Mouse (Mus musculus) embryonic facial prominence, embryonic 11.5 days (tissue): ENCODE measurements around the gene Olfr279. TPM values are rescaled to one million over a fixed set of nuclear protein-coding genes. Genes with fewer than 3 reads are reported as not detected.

ENCODE experiments used
- ATAC-seq: fragments of 200-750 bp; cut with Nextera tagmentation; replicated peaks from 2 replicates; pipeline ENCODE4 v1.8.0; 2017; ENCODE audit warnings: low read depth; ENCODE audit not compliant: insufficient number of reproducible peaks, low FRiP score, low TSS enrichment
- DNase-seq: peaks from one replicate; pipeline ENCODE4 v3.0.0-alpha.2; 2015; ENCODE audit warnings: low spot score
- H3K27ac ChIP-seq: fragments of 300-500 bp; sonication (generic); replicated peaks from 2 replicates; pipeline ENCODE4 v1.5.1; 2014; ENCODE audit warnings: mild to moderate bottlenecking, low read depth, low read length, control low read depth
- H3K27me3 ChIP-seq: fragments of 300-500 bp; sonication (generic); 2 replicates; pipeline ENCODE4 v1.6.1; 2014; ENCODE audit warnings: mild to moderate bottlenecking, low read length, moderate library complexity, mixed read lengths; ENCODE audit not compliant: control insufficient read depth, insufficient read depth
- H3K36me3 ChIP-seq: fragments of 300-500 bp; sonication (generic); replicated peaks from 2 replicates; pipeline ENCODE4 v1.6.1; 2014; ENCODE audit warnings: low read depth, mild to moderate bottlenecking, low read length, moderate library complexity, mixed read lengths; ENCODE audit not compliant: control insufficient read depth, insufficient read depth
- H3K4me1 ChIP-seq: fragments of 300-500 bp; sonication (generic); 2 replicates; pipeline ENCODE4 v1.6.1; 2014; ENCODE audit warnings: low read length, mixed read lengths; ENCODE audit not compliant: control insufficient read depth, insufficient read depth
- H3K4me2 ChIP-seq: fragments of 300-500 bp; sonication (generic); 2 replicates; pipeline ENCODE4 v1.6.1; 2014; ENCODE audit warnings: low read depth, mild to moderate bottlenecking, control low read depth, low read length, moderate library complexity
- H3K4me3 ChIP-seq: fragments of 300-500 bp; sonication (generic); 2 replicates; pipeline ENCODE4 v1.5.1; 2014; ENCODE audit warnings: low read depth, low read length, control low read depth
- H3K9ac ChIP-seq: fragments of 300-500 bp; sonication (generic); replicated peaks from 2 replicates; pipeline ENCODE4 v1.6.1; 2014; ENCODE audit warnings: mild to moderate bottlenecking, control low read depth, low read length
- H3K9me3 ChIP-seq: fragments of 300-500 bp; sonication (generic); replicated peaks from 2 replicates; pipeline ENCODE4 v1.6.1; 2016; ENCODE audit warnings: mild to moderate bottlenecking, low read length, inconsistent platforms, mixed read lengths; ENCODE audit not compliant: control insufficient read depth
- WGBS: fragments of 180-500 bp; shearing (Covaris S2); extraction: QIAGEN DNeasy Blood & Tissue Kit; methylation state at CpG from one replicate; pipeline ENCODE4 v1.1.7; 2014; 5-methylcytosine and 5-hydroxymethylcytosine counted together
- polyA plus RNA-seq: library from polyadenylated mRNA; unstranded; fragments of >200 nt; fragmentation: Nextera tagmentation; extraction: Ambion mirVana; gene quantifications from 2 replicates; pipeline ENCODE4 v1.2.1, GENCODE M21; 2014

The Olfr279 gene
- polyA plus RNA-seq, 1 experiment from 2014 or later: not detected

DNA sequence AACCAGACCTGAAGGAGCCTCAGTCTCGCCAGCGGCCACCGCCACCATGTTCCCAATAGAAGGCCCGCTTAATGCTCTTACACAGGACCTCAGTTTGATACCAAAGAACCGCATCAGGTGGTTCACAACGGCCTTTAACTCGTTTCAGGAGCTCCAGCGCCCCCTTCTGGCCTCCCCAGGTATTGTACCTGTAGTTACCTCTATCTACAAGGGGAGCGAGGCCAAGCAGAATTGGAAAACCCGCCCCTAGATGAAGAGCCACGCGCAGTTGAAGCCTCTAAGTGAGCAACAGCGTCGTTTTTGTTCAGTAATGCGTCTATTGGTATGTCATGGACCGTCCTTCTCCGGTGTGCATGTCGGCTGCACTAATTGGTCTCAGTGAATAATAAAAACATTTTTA lies 12.3 kb downstream of the Olfr279 start:
- H3K4me2 ChIP-seq: no peak overlapping the region
- ATAC-seq (no peak), DNase-seq (peak; percentile 85)
- no peak overlapping the region for H3K27ac ChIP-seq
- 12% methylated on average over 18 of the region's 18 CpGs for WGBS
- no peak overlapping the region for H3K9ac ChIP-seq
- H3K36me3 ChIP-seq: no peaks in the 10 kb centered on the region
- H3K27me3 ChIP-seq: no peaks in the 10 kb centered on the region
- no peaks in the 10 kb centered on the region for H3K9me3 ChIP-seq
- H3K4me1 ChIP-seq: no peaks in the 10 kb centered on the region
- no peak overlapping the region for H3K4me3 ChIP-seq

DNA sequence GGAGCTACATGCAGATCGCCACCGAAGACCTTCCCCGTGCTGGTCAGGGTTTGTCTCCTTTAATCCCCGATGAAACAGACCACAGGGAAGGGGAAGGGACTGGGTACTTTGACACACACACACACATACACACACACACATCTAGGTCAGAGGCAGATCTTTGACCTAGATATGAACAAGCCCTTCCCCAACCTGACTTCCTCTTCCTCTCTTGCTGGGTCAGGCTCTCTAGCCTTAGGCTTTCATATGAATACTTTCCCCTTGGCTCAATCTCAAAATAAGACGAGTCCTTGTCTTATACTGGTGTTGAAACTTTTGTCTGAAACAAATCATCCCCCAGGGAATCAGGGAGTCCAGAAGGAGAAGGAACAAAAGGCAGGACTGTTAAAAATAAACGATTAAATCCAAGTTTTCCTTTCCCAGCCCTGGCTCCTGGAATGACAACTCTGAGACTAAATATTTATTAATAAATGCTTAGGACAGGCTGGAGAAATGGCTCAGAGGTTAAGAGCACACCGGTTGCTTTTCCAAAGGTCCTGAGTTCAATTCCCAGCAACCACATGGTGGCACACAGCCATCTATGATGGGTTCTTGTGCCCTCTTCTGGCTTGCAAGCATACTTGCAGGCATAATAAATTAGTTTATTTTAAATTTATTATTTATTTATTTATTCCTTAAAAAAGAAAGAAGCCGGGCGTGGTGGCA lies 14.2 kb downstream of the Olfr279 start:
- DNase-seq (no peak), ATAC-seq (no peak)
- Histone ChIP-seq H3K4me1 (no peaks in the 10 kb centered on the region), H3K4me2 (no peak overlapping the region), H3K27ac (no peak overlapping the region), H3K4me3 (no peak overlapping the region), H3K9ac (no peak overlapping the region), H3K27me3 (no peaks in the 10 kb centered on the region), H3K9me3 (no peaks in the 10 kb centered on the region), H3K36me3 (no peaks in the 10 kb centered on the region)
- WGBS: 81% methylated on average over 9 of the region's 9 CpGs

DNA sequence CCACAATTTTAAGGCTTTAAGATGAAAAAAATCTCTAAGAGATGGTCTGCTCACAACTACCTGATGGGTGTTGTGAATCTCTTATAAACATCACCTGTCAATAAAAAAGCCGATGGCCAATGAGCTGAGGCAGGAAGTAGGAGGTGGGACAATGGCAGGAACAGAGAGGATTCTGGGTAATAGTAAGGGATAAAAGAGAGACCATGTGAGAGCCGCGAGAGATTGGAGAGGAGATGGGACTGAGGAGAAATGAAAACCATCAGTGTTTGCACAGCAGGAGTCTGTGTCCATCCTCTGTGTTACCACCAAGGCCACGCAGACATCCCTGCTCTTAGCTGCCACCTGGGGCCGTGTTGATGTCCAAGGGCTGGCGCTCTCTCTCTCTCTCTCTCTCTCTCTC lies 15.1 kb downstream of the Olfr279 start:
- Histone ChIP-seq H3K9ac (no peak overlapping the region), H3K27me3 (no peaks in the 10 kb centered on the region), H3K4me2 (no peak overlapping the region), H3K36me3 (no peaks in the 10 kb centered on the region), H3K27ac (no peak overlapping the region), H3K4me1 (no peaks in the 10 kb centered on the region), H3K9me3 (no peaks in the 10 kb centered on the region), H3K4me3 (no peak overlapping the region)
- ATAC-seq (no peak), DNase-seq (no peak)
- 92% methylated on average over 6 of the region's 6 CpGs for WGBS

DNA sequence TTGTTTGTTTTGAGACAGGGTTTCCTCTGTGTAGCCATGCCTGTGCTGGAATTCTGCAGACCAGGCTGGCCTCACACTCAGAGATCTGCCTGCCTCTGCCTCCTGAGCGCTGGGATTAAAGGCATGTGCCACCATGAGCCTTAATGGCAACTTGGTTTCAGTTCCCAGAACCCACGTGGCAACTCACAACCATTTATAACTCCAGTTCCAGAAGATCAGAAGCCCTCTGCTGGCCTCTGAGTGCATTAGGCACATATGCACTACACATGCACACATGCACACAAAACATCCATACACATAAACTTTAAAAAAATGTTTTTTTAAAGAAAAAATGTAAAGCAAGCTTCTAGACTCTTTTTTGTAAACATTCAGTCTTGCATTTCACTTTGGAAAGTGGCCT lies 17.2 kb downstream of the Olfr279 start:
- Histone ChIP-seq H3K4me1 (no peaks in the 10 kb centered on the region), H3K9ac (no peak overlapping the region), H3K4me3 (no peak overlapping the region), H3K27ac (no peak overlapping the region), H3K4me2 (no peak overlapping the region), H3K27me3 (no peaks in the 10 kb centered on the region), H3K36me3 (no peaks in the 10 kb centered on the region), H3K9me3 (no peaks in the 10 kb centered on the region)
- DNase-seq: no peak
- no peak for ATAC-seq
- WGBS: 62% methylated on average over 2 of the region's 2 CpGs

DNA sequence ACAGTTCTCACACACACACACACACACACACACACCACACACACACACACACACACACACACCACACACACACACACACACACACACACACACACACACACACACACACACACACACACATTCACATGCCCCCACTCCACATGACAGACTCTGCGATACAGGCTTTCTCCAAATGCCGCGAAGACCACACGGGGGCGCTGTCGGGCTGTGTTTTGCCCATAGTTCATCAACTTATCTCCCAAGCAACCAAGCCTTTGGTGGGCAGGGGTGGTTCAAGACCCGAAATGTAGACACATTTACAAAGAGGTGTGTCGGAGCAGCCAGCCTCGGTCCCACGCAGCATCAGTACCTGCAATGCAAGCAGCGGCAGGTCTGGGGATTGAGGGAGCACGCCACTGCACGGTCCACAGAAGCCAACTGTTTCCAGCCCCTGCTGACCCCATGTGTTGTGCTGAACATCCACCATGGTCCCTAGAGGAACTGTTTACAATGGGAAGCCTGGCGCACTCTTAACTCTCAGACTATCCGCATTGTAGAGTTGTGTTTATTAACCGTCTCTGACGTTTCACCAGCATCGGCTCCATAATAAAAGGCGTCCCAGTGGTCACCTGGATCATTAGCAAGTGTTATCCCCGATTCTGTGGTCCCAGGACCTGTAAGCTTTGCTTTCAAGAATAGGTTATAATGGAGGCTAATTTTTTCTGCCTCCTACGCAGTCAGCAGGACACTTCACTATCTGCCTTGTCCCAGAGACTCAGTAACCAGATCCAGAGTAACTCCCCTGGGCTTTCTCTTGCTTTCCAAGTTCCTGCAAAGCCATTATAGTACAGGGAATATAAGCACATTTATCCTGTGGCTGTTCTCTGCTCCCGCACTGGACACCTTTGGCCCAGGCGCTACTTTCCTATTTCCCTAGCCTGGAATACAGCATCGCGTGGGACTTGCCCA lies 18.5 kb downstream of the Olfr279 start:
- DNase-seq: peak; percentile 90
- H3K27me3 ChIP-seq: no peaks in the 10 kb centered on the region
- peak overlapping the region; percentile 34 for H3K4me2 ChIP-seq
- 28% methylated on average over 25 of the region's 25 CpGs for WGBS
- H3K27ac ChIP-seq: no peak overlapping the region
- no peak; the same call in 1 of the 2 replicates for ATAC-seq
- H3K9ac ChIP-seq: no peak overlapping the region
- no peaks in the 10 kb centered on the region for H3K4me1 ChIP-seq
- H3K36me3 ChIP-seq: no peaks in the 10 kb centered on the region
- no peak overlapping the region for H3K4me3 ChIP-seq
- no peaks in the 10 kb centered on the region for H3K9me3 ChIP-seq

DNA sequence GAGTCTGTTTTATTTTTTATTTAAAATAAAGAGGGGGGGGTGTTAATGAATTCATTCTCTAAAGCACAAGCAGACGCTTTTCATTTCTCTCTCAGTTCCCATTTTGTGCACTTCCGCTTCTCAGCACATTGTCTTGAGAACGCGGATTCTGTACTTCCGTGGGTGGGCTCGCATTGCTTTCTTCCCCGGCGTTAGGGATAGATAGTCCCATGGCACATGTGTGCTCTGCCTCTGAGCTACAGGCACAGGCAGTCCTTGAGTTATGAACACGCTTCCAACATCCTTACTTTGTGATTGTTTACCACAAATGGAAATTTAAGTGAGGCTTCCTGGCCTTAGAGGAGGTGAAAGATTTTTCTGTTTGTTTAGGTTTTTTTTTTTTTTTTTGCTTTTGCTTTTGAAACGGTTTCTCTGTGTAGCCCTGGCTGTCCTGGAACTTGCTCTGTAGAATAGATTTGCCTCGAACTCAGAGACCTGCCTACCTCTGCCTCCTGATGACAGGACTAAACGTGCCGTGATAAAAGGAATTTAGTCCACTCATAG lies 19.3 kb downstream of the Olfr279 start:
- H3K4me1 ChIP-seq: no peaks in the 10 kb centered on the region
- H3K9me3 ChIP-seq: no peaks in the 10 kb centered on the region
- no peak for ATAC-seq
- H3K27ac ChIP-seq: no peak overlapping the region
- no peak overlapping the region for H3K4me3 ChIP-seq
- no peak for DNase-seq
- H3K9ac ChIP-seq: no peak overlapping the region
- 66% methylated on average over 13 of the region's 13 CpGs for WGBS
- no peak overlapping the region for H3K4me2 ChIP-seq
- H3K27me3 ChIP-seq: no peaks in the 10 kb centered on the region
- no peaks in the 10 kb centered on the region for H3K36me3 ChIP-seq

DNA sequence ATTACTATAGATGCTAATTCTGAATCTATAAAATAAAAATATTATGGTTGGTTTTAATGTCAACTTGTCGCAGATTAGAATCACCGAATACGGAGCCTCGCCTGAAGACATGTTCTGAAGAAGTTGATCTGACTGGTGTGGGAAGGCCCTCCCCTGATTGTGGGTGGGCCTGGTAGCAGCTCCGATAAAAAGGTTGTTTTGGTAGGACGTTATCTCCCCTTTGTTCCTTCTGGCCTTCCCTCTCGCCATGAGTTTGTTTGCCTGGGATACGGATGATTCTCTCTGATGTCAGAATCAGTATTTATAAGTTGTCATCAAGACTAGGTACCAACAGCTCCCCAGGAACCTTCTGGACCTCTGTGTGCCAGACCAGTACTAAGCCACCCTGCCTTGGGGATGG lies 20.0 kb downstream of the Olfr279 start:
- WGBS: 71% methylated on average over 8 of the region's 8 CpGs
- ATAC-seq (no peak), DNase-seq (no peak)
- Histone ChIP-seq H3K36me3 (no peaks in the 10 kb centered on the region), H3K9me3 (no peaks in the 10 kb centered on the region), H3K4me1 (no peaks in the 10 kb centered on the region), H3K4me3 (no peak overlapping the region), H3K27me3 (no peaks in the 10 kb centered on the region), H3K9ac (no peak overlapping the region), H3K4me2 (no peak overlapping the region), H3K27ac (no peak overlapping the region)
